Mouse (Mus musculus) megakaryocyte, embryonic 14.5 days (primary cell): ENCODE results near the gene Fpgs.

Experiments
- FLI1 ChIP-seq: IDR thresholded peaks from 2 replicates; pipeline ENCODE4 v1.6.1; 2012; ENCODE audit warnings: low read length, inconsistent platforms, mixed read lengths
- GATA1 ChIP-seq: IDR thresholded peaks from 3 replicates; pipeline ENCODE4 v1.6.1; 2012; ENCODE audit warnings: mixed read lengths, low read length, inconsistent platforms, borderline replicate concordance

- TF ChIP-seq FLI1 (no peak), GATA1 (no peak)
These were observed 48.2 kb upstream of the Fpgs start for GRCm38 (mm10) chr2:32752181-32752580.
